Mouse (Mus musculus) spleen, postnatal 14 days (tissue): ENCODE measurements around the gene Fanca.
"Not testable (repeated sequence)": the region's sequence is repeated elsewhere in the genome, so short reads cannot be mapped to it uniquely, and the experiment has no call there.

Experiments used
- DNase-seq, 2 experiments: peaks; one replicate each; pipeline ENCODE4 v3.0.0; 2021 to 2022; ENCODE audit warnings: low spot score in 2 of 2

Gene Fanca

DNA sequence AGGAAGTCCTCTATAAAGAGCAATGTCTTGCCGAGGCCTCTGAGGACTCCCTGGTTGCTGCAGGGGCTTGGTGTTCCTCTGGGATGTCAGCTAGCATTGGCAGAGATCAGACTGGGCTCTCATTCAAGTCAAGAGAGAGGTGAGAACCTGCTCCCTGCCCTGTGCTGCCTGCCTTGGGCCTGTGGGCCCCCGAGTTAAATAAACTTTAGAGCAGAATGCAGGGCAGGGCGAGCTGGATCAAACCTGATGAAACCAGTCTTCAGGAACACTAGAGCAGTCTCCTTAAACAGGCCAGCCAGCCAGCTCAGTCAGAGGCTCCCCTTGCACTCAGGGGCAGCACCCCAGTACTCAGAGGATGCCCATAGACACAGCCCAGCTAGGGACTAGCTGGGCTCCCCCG, 46.5 kb downstream of the Fanca start:
- DNase-seq = no peak

DNA sequence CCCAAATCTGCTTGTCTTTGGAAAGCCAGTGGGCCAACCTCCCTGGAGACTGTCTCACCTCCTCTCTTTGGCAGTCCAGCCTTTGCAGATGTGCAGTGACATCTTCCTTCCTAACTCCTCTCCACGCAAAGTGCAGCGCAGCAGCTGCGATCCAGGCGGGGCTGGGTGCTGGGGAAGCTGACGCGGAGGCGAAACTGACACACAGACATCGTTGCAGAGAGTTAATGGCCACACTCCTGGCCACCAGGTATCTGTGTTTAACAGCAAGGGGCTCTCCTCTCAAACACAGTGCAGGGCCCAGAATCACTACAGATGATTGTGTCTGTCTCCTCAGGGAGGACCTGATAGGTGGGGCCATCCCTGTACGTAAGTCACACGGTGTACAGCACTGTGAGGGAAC, 47.2 kb downstream of the Fanca start:
- no peak for DNase-seq

DNA sequence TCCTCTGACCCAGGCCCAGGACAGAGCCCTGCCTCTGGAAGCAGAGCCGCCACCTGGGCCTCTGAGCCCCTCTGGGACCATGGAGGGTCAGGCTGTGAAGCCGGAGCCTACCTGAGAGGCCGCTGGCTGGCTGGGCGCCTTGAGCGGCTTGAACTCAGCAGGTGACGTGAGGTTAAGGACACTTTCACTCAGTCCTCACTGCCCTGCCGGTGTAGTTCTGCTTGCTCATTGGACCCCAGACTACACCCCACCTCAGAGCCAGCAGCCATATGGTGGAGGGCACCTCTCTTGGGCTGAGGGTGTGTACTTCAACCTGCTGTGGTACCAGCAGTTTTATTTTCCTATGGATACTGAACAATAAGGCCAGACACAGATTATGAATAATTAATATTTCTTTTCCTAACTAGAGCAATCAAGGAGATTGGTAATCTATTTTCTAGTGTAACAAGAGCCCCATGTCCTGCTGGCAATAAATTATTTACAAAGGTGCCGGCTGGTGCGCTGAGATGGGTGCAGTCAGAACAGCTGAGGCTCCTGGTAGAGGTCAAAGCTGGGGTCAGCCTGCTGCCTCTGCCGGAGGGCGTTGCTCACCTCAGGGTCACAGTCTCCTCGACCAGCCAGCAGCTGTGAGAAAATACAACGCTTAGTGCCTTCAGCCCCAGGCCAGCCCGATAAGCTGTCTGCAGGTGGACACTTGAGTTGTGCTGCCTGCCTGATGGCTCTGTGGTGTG, 50.3 kb downstream of the Fanca start:
- DNase-seq = no peak

- DNase-seq = not testable (repeated sequence)
Observed at GRCm38 (mm10) chr8:123257593-123257992, 60.8 kb downstream of the Fanca start.

GRCm38 (mm10) chr8:123257114-123257513, 61.3 kb downstream of the Fanca start:
- no peak for DNase-seq

GRCm38 (mm10) chr8:123255170-123255569, 63.2 kb downstream of the Fanca start:
- no peak for DNase-seq

- peak; percentile 78 to 84 for DNase-seq
Observed at GRCm38 (mm10) chr8:123254099-123254885, 64.1 kb downstream of the Fanca start, which contains the start of the genes Zfp276 and Vps9d1. Zfp276 (plus strand) TSS chr8:123254195. Vps9d1 (minus strand) TSS chr8:123254348.

DNA sequence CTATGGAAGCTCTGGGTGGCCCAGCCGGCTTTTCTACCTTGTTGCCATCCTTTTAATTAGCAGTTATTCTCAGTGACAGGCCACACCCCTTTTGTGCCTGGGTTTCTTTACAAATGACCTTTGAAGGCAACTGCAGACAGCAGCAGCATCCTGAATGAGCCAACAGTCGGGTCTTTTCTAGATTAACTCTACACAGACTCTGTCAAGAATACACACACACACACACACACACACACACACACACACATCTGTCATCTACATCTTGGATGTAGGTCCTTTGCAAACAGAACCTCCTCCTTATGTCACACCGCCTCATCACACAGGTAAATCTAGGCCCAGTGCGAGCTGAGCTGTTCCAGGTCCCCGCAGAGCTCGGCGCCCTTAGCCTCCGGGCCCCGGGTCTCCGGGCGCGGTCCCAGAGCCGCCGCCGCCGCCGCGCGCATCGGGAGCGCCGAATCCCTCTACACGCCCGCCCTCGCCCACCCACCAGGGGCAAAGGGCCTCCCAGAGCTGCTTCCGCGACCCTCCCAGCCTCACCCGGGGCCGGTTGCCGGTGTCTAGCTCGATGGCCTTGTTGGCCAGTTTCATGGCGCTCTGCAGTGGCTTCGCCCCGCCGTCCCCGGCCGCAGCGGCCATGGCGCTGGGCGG, 64.8 kb downstream of the Fanca start:
- DNase-seq = no peak

DNA sequence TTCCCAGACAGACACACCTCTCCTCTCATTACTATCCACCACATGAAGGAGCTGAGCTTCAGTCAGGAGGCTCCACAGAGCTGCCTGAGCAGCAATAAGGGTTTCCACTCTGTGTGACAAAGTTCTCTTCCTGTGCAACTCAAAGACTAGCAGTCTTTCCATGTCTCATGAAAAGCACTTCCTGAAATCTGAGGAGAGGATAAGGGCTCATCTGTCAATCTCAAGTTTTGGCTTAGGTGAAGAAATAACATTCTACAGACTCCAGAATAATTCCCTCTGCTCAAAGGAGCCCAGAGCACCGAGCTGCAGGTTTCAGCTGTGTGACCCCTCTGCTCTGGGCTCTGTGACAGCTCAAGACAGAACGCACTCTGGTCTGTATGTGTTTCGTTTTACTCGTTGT, 65.5 kb downstream of the Fanca start:
- DNase-seq = no peak

DNA sequence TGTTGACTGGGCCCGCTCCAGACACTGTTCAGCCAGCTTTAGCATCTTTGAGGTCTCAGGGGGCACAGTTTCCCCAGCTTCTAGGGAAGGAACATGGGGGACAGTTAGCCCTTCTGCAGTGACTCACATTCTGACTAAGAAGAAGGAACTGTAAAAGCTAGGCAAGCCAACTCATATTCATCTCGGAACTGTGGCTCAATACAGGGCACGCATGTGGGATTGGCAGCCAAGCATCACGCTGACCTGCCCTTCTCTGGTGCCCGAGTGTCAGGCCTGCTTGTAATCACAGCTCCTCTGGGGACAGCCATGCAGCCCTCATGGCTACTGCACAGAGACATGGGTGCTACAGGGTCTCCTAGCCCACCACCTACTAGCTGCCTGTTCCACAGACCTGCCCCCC, 67.4 kb downstream of the Fanca start:
- DNase-seq = no peak

GRCm38 (mm10) chr8:123248596-123248995, 69.8 kb downstream of the Fanca start:
- DNase-seq = no peak

DNA sequence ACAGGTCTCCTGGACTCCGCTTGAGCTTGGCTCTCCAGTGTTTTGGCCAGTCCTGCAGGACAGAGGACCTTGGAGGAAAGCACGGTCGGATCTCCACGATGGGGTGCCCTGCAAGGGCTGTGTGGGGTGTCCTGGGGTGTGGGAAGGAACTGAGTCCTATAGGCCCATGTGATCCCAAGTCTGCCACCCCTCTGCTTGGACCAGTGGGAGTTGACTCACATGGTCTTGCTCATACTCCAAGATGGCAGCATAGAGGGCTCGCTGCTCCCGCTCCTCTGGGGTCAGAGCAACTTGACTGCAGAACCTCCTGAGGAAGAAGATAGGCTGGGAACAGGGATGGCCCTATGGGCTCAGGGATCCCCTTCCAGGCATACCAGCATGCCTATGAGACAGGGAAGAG, 70.6 kb downstream of the Fanca start:
- no peak for DNase-seq

- no peak for DNase-seq
Observed at GRCm38 (mm10) chr8:123245543-123245942, 72.8 kb downstream of the Fanca start.

DNA sequence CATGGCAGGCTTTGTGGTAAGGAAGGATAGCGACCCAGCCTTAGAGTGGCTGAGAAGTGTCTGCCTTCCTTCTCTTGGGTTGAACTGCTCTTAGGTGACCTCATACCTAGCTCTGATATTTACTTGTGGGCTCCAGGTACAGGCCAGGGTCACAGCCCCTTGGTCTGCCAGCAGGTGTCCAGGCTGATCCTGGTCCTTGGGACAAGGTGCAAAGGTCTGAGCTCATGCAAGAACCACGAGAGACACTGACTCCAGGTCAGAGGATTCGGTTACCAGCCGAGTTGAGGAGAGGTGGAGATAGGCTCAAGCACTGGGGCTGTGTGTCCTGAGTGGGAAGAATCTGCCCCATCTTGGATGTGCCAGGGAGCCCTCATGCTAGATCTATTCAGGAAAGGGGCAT, 74.0 kb downstream of the Fanca start:
- DNase-seq = no peak

GRCm38 (mm10) chr8:123243053-123243452, 75.3 kb downstream of the Fanca start:
- no peak for DNase-seq

- DNase-seq = no peak
Observed at GRCm38 (mm10) chr8:123242107-123242923, 76.1 kb downstream of the Fanca start.

GRCm38 (mm10) chr8:123239398-123239797, 79.0 kb downstream of the Fanca start:
- DNase-seq = no peak

- DNase-seq = peak; percentile 79 to 86
Observed at GRCm38 (mm10) chr8:123235520-123236497, 82.6 kb downstream of the Fanca start, which contains the start of gene Spata2l. Spata2l (minus strand) TSS chr8:123236233.

DNA sequence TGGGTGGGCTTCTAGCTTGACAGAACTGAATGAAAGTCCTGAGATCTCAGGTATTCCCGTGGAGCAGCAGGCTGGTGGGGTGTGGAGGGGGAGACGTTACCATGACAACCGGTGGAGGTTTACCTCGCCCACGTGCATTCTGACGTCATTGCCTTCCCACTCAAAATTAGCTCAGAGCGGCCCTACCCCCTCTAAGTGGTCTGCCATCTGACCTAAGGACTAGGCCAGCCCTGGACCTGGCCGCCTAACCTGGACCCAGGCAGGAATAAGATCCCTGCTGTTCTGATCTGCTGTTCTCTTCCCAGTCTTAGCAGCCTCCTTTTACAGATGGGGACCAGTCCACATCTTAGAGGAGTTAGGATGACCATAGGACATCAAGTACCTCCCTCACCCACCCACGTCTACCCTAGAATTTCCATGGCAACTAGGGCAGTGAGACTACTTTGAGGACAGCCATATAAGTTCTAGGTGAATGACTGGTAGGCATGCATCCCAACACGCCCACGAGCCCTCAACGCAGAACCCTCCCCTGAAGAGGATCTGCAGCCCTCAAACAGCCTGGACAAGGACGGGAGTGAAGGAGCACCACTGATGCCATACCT, 83.4 kb downstream of the Fanca start:
- DNase-seq = no peak

- no peak for DNase-seq
Observed at GRCm38 (mm10) chr8:123233760-123234159, 84.6 kb downstream of the Fanca start.
